Mouse (Mus musculus): ENCODE data around the gene Hamp.

The Hamp gene

GRCm38 (mm10) chr7:30943909-30944635, at the start of gene Hamp:
Gene Hamp, minus strand, starts transcription at chr7:30944032.
- no peak for DNase-seq

GRCm38 (mm10) chr7:30992148-30992547, 48.3 kb upstream of the Hamp start:
- DNase-seq: no peak

- DNase-seq: no peak
Observed at GRCm38 (mm10) chr7:30988519-30989162, 44.8 kb upstream of the Hamp start.

- no peak for DNase-seq
Observed at GRCm38 (mm10) chr7:30985357-30985756, 41.5 kb upstream of the Hamp start.

GRCm38 (mm10) chr7:30981703-30982102, 37.9 kb upstream of the Hamp start:
- DNase-seq: no peak

- DNase-seq: peak; percentile 80
Observed at GRCm38 (mm10) chr7:30973501-30974289, 29.9 kb upstream of the Hamp start, which contains the start of gene Fam187b. Gene Fam187b, plus strand, starts transcription at chr7:30973790.

GRCm38 (mm10) chr7:30973251-30973500, 29.3 kb upstream of the Hamp start, which contains the start of gene Lsr:
Gene Lsr, minus strand, starts transcription at chr7:30973464.
- no peak for DNase-seq

- no peak for DNase-seq
Observed at GRCm38 (mm10) chr7:30972426-30973250, 28.8 kb upstream of the Hamp start.

GRCm38 (mm10) chr7:30971901-30972300, 28.1 kb upstream of the Hamp start:
- DNase-seq: no peak

GRCm38 (mm10) chr7:30969174-30969573, 25.3 kb upstream of the Hamp start:
- no peak for DNase-seq

GRCm38 (mm10) chr7:30968611-30969010, 24.8 kb upstream of the Hamp start:
- no peak for DNase-seq

GRCm38 (mm10) chr7:30966657-30967056, 22.8 kb upstream of the Hamp start:
- no peak for DNase-seq

- DNase-seq: no peak
Observed at GRCm38 (mm10) chr7:30965677-30966076, 21.8 kb upstream of the Hamp start.

GRCm38 (mm10) chr7:30964366-30964765, 20.5 kb upstream of the Hamp start:
- no peak for DNase-seq

- no peak for DNase-seq
Observed at GRCm38 (mm10) chr7:30962862-30963261, 19.0 kb upstream of the Hamp start.

- no peak for DNase-seq
Observed at GRCm38 (mm10) chr7:30959786-30960349, 16.0 kb upstream of the Hamp start.

- DNase-seq: no peak
Observed at GRCm38 (mm10) chr7:30958866-30959487, 15.1 kb upstream of the Hamp start.

- DNase-seq: peak; percentile 71
Observed at GRCm38 (mm10) chr7:30958109-30958865, 14.5 kb upstream of the Hamp start.

- DNase-seq: peak; percentile 95
Observed at GRCm38 (mm10) chr7:30957367-30957783, 13.5 kb upstream of the Hamp start.

- DNase-seq: peak; percentile 76
Observed at GRCm38 (mm10) chr7:30956756-30957366, 13.0 kb upstream of the Hamp start, which contains the start of gene Usf2. Gene Usf2, minus strand, starts transcription at chr7:30956803.

- no peak for DNase-seq
Observed at GRCm38 (mm10) chr7:30956357-30956751, 12.5 kb upstream of the Hamp start.

Data from cerebellum, adult 9-10 months (tissue).